Comparison of ENCODE assay signal across 8 mouse cellular contexts in the genomic region with DNA sequence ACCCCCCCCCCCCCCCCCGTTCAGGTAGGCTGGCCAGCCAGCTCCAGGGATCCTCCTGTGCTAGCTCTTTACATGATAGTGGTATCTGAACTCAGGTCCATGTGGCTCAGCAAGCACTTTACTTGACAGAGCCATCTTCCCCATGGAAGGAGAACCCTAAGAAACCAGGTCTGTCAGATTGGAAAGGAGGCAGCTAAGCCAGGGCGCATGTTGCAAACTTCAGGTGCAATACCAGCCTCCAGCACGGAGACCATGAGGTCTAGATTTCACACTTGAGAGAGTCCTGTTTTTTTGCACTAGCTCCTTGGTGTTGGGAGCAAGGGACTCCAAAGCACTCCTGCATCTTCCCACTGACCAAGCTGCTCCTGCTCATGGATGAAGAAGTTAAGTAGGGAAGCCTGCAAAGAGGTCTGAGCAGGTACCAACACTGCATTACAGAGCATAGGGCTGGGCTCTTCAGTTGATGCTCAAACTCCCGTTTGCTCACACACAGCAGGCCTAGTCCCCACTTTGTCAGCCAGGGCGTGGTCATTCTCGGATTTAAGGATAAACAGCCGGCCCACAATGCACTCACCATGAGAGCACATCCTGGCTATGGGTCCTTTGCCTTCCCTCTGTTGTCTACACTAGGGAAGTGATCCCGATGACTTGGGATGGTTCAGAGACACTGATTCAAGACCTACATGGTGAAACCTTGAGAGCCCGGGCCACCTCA. TPM values are rescaled to one million over a fixed set of nuclear protein-coding genes. Genes with fewer than 3 reads are reported as not detected.
A peak's percentile ranks its signal among the peaks of the same experiment; 100 is the strongest.
DNase-seq lines count a peak whose midpoint lies in the region; ATAC-seq and TF ChIP-seq lines count a peak whose summit lies in the region.

No protein-coding gene starts in this region.

- no peak for ATAC-seq in limb, embryonic 12.5 days (ENCODE audit: insufficient number of reproducible peaks, insufficient read depth, low FRiP score, low TSS enrichment, low read depth)

- no peaks in the 10 kb centered on the region for H3K36me3 ChIP-seq in kidney, adult 2 months (ENCODE audit: control insufficient read depth, insufficient read depth, low read length)
- H3K36me3 ChIP-seq in ES-Bruce4 (ENCODE audit: control insufficient read depth, insufficient read depth, low read length, poor library complexity, severe bottlenecking) = no peaks in the 10 kb centered on the region
- H3K36me3 ChIP-seq in limb, embryonic 12.5 days = no peaks in the 10 kb centered on the region
- no peaks in the 10 kb centered on the region for H3K36me3 ChIP-seq in small intestine, adult 2 months (ENCODE audit: control insufficient read depth, insufficient read depth, low read length)

- H3K9ac ChIP-seq in ES-Bruce4 (ENCODE audit: low read depth, poor library complexity, severe bottlenecking) = no peak overlapping the region
- H3K9ac ChIP-seq in limb, embryonic 12.5 days (replicated peaks) = 0 out of 2 replicates have a peak overlapping the region, but pooled peaks have one; percentile 40

- peak overlapping the region; percentile 60; the same call in 1 of the 2 replicates for H3K4me3 ChIP-seq in kidney, adult 2 months (ENCODE audit: insufficient read depth, low read depth, low read length)
- peak overlapping the region; percentile 80 for H3K4me3 ChIP-seq in ES-Bruce4 (ENCODE audit: low read depth, low read length)
- H3K4me3 ChIP-seq in embryonic fibroblast, embryonic 13.5 days (ENCODE audit: insufficient read depth, low read length) = peak overlapping the region; percentile 46; the same call in 1 of the 2 replicates
- H3K4me3 ChIP-seq in limb, embryonic 12.5 days (replicated peaks) = peak overlapping the region; percentile 46
- H3K4me3 ChIP-seq in small intestine, adult 2 months (ENCODE audit: low read depth, low read length) = peak overlapping the region; percentile 65

- peak; percentile 24 for DNase-seq in kidney, adult 2 months
- DNase-seq in kidney, postnatal 36 days = no peak
- no peak for DNase-seq in thymus, postnatal 0 days (ENCODE audit: low spot score)
- DNase-seq in adrenal gland, postnatal 4 days (ENCODE audit: low spot score in 2 of 2) = no peak

- H3K27me3 ChIP-seq in kidney, adult 2 months (replicated peaks; ENCODE audit: control insufficient read depth, insufficient read depth, low read length) = no peaks in the 10 kb centered on the region
- no peaks in the 10 kb centered on the region for H3K27me3 ChIP-seq in ES-Bruce4 (ENCODE audit: control insufficient read depth, insufficient read depth, low read length, poor library complexity, severe bottlenecking)
- peaks cover 6% of the 10 kb centered on the region for H3K27me3 ChIP-seq in limb, embryonic 12.5 days
- H3K27me3 ChIP-seq in small intestine, adult 2 months (ENCODE audit: control insufficient read depth, insufficient read depth, low read length) = no peaks in the 10 kb centered on the region

- no peak overlapping the region for H3K27ac ChIP-seq in kidney, adult 2 months (ENCODE audit: insufficient read depth, low read depth, low read length)
- H3K27ac ChIP-seq in ES-Bruce4 (ENCODE audit: insufficient read depth, low read length) = no peak overlapping the region
- no peak overlapping the region for H3K27ac ChIP-seq in embryonic fibroblast, embryonic 13.5 days (ENCODE audit: insufficient read depth, low read length)
- H3K27ac ChIP-seq in limb, embryonic 12.5 days = no peak overlapping the region
- no peak overlapping the region for H3K27ac ChIP-seq in small intestine, adult 2 months (ENCODE audit: insufficient read depth, low read depth, low read length)

- H3K4me1 ChIP-seq in kidney, adult 2 months (ENCODE audit: control insufficient read depth, insufficient read depth, low read length) = peaks cover 3% of the 10 kb centered on the region; the same call in 1 of the 2 replicates
- H3K4me1 ChIP-seq in ES-Bruce4 (ENCODE audit: control insufficient read depth, insufficient read depth, low read length) = peaks cover 7% of the 10 kb centered on the region
- H3K4me1 ChIP-seq in embryonic fibroblast, embryonic 13.5 days (ENCODE audit: control insufficient read depth, insufficient read depth, low read length) = no peaks in the 10 kb centered on the region
- peaks cover 10% of the 10 kb centered on the region; the same call in 1 of the 2 replicates for H3K4me1 ChIP-seq in limb, embryonic 12.5 days (replicated peaks)
- H3K4me1 ChIP-seq in small intestine, adult 2 months (ENCODE audit: control insufficient read depth, insufficient read depth, insufficient read length, low read length) = peaks cover 6% of the 10 kb centered on the region; the same call in 1 of the 2 replicates

- TF ChIP-seq CTCF in kidney, adult 2 months (conservative IDR thresholded peaks at IDR 0.05; ENCODE audit: insufficient read depth, insufficient read length, low read depth, low read length) = no peak
- no peak for TF ChIP-seq CTCF in ES-Bruce4 (IDR thresholded peaks at IDR 0.05; ENCODE audit: low read depth, low read length)
- no peak for TF ChIP-seq CTCF in embryonic fibroblast, embryonic 13.5 days (IDR thresholded peaks at IDR 0.05; ENCODE audit: borderline replicate concordance, insufficient read depth, low read length)
- TF ChIP-seq CTCF in small intestine, adult 2 months (IDR thresholded peaks at IDR 0.05; ENCODE audit: extremely low read depth, insufficient read length, insufficient replicate concordance, low read depth, low read length) = no peak

- peak overlapping the region; percentile 89 for H3K4me2 ChIP-seq in limb, embryonic 12.5 days

- 29% methylated on average over 9 of the region's 9 CpGs for WGBS in kidney, adult 2 months
- WGBS in limb, embryonic 12.5 days = 19% methylated on average over 9 of the region's 9 CpGs
- WGBS in small intestine, adult 2 months = 37% methylated on average over 9 of the region's 9 CpGs

- H3K9me3 ChIP-seq in ES-Bruce4 (replicated peaks; ENCODE audit: control insufficient read depth, insufficient read depth, low read length, poor library complexity, severe bottlenecking) = no peaks in the 10 kb centered on the region
- H3K9me3 ChIP-seq in limb, embryonic 12.5 days = no peaks in the 10 kb centered on the region

- TF ChIP-seq EP300 in ES-Bruce4 (IDR thresholded peaks at IDR 0.05; ENCODE audit: insufficient read depth, low read depth, low read length) = 0 out of 2 replicates have a peak, but pooled peaks have one; percentile 50

- TF ChIP-seq POLR2A in kidney, adult 2 months (IDR thresholded peaks at IDR 0.05; ENCODE audit: low read depth, low read length) = no peak
- no peak for TF ChIP-seq POLR2A in ES-Bruce4 (IDR thresholded peaks at IDR 0.05; ENCODE audit: insufficient read depth, low read length)
- no peak for TF ChIP-seq POLR2A in embryonic fibroblast, embryonic 13.5 days (IDR thresholded peaks at IDR 0.05; ENCODE audit: low read depth, low read length)
- no peak for TF ChIP-seq POLR2A in small intestine, adult 2 months (IDR thresholded peaks at IDR 0.05; ENCODE audit: low read depth, low read length)

RNA-seq across cellular contexts. Expression of gene Rsph1, which starts 0.8 kb away (rescaled TPM):
- 0.73 and 1.1 TPM in 2 replicates for polyA plus RNA-seq in kidney, adult 2 months (2012; rRNA removed)
- polyA plus RNA-seq in ES-Bruce4 (2011; ENCODE audit: insufficient read depth, insufficient read length, low read depth, missing spikeins) = 11.3 and 11.5 TPM in 2 replicates
- 1.3 and 1.6 TPM in 2 replicates for polyA plus RNA-seq in embryonic fibroblast, embryonic 13.5 days (2011; ENCODE audit: insufficient read length, low read depth, missing spikeins)
- 0.40 and 0.56 TPM in 2 replicates for polyA plus RNA-seq in limb, embryonic 12.5 days (2016; fragmentation: Nextera tagmentation; extraction: Ambion mirVana)
- polyA plus RNA-seq in small intestine, adult 2 months (2012; rRNA removed) = 0.46 TPM in 1 of 2 replicates, not detected in the other
- polyA plus RNA-seq in thymus, postnatal 0 days (2015; fragmentation: Nextera tagmentation; extraction: Ambion mirVana) = 0.90 and 1.2 TPM in 2 replicates
- 1 to 10 TPM; 5.5 TPM for total RNA-seq in adrenal gland, postnatal 4 days (2021)

RNA-seq across cellular contexts. Expression of gene Slc37a1, which starts 10.2 kb away (rescaled TPM):
- polyA plus RNA-seq in kidney, adult 2 months (2012; rRNA removed) = 6.3 and 6.5 TPM in 2 replicates
- polyA plus RNA-seq in ES-Bruce4 (2011; ENCODE audit: insufficient read depth, insufficient read length, low read depth, missing spikeins) = 13.4 and 14.6 TPM in 2 replicates
- not detected in 2 replicates for polyA plus RNA-seq in embryonic fibroblast, embryonic 13.5 days (2011; ENCODE audit: insufficient read length, low read depth, missing spikeins)
- polyA plus RNA-seq in limb, embryonic 12.5 days (2016; fragmentation: Nextera tagmentation; extraction: Ambion mirVana) = 1.5 and 2.1 TPM in 2 replicates
- 68.2 and 145 TPM in 2 replicates for polyA plus RNA-seq in small intestine, adult 2 months (2012; rRNA removed)
- polyA plus RNA-seq in thymus, postnatal 0 days (2015; fragmentation: Nextera tagmentation; extraction: Ambion mirVana) = 12.8 and 14.1 TPM in 2 replicates
- 10 to 100 TPM; 14.2 to 14.9 TPM for total RNA-seq in adrenal gland, postnatal 4 days (2021)
